Comparison of ENCODE assay signal across 8 mouse cellular contexts in the genomic region with DNA sequence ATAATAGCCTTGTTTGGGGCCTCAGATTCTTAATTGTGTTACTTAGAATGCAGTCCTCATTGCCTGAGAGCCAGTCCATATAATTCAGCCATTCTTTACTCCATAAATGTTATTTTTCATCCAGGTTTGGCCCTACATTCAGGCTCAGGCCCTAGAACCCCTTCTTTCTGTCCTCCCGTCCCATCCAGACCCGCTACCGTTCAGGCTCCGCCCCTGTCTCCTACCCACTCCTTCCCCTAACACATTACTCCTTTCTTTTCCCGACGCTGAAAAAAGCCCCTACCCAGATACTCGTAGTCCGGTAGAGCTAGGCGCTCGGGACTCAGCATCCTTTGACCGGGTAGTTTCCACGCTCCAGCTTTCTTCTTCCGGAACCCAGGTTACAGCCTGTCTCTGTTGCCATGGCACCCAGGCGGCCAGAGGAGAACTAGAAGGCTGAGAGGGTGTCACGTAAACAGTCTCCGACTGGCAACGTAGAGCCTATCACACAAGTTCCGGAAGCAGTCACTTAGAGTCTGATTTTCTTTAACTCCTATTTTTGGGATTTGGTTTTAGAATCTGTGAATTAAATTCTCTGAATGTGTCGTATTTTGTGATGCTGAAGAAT. TPM values are rescaled to one million over a fixed set of nuclear protein-coding genes. Genes with fewer than 3 reads are reported as not detected.
A peak's percentile ranks its signal among the peaks of the same experiment; 100 is the strongest.
DNase-seq lines count a peak whose midpoint lies in the region; ATAC-seq and TF ChIP-seq lines count a peak whose summit lies in the region.

A gene (minus strand): TSS at position 419 of the 607 bp plus-strand sequence.

- peak within 1 kb of the TSS; percentile 43 for H3K4me2 ChIP-seq in embryonic facial prominence, embryonic 11.5 days (ENCODE audit: low read depth, low read length)
- H3K4me2 ChIP-seq in intestine, postnatal 0 days (replicated peaks; ENCODE audit: low read depth): peak within 1 kb of the TSS; percentile 79
- peak within 1 kb of the TSS; percentile 67 for H3K4me2 ChIP-seq in midbrain, embryonic 11.5 days

- H3K27me3 ChIP-seq in embryonic facial prominence, embryonic 11.5 days (ENCODE audit: control insufficient read depth, insufficient read depth, low read length): no peaks in the 10 kb centered on the region
- H3K27me3 ChIP-seq in intestine, postnatal 0 days (replicated peaks; ENCODE audit: control insufficient read depth, insufficient read depth, low read length): no peaks in the 10 kb centered on the region
- H3K27me3 ChIP-seq in midbrain, embryonic 11.5 days (ENCODE audit: control insufficient read depth, insufficient read depth, low read length): no peaks in the 10 kb centered on the region

- H3K9ac ChIP-seq in embryonic facial prominence, embryonic 11.5 days (replicated peaks; ENCODE audit: low read length): peak within 1 kb of the TSS; percentile 63
- no peak within 1 kb of the TSS for H3K9ac ChIP-seq in intestine, postnatal 0 days (ENCODE audit: low read depth, low read length)
- H3K9ac ChIP-seq in midbrain, embryonic 11.5 days (ENCODE audit: low read length): peak within 1 kb of the TSS; percentile 71

- H3K36me3 ChIP-seq in embryonic facial prominence, embryonic 11.5 days (replicated peaks; ENCODE audit: control insufficient read depth, insufficient read depth, low read depth, low read length): no peaks in the 10 kb centered on the region
- H3K36me3 ChIP-seq in intestine, postnatal 0 days (ENCODE audit: control insufficient read depth, insufficient read depth): no peaks in the 10 kb centered on the region
- no peaks in the 10 kb centered on the region for H3K36me3 ChIP-seq in midbrain, embryonic 11.5 days (ENCODE audit: control insufficient read depth, insufficient read depth, low read length)

- H3K4me3 ChIP-seq in embryonic facial prominence, embryonic 11.5 days (ENCODE audit: low read depth, low read length): peak within 1 kb of the TSS; percentile 67
- H3K4me3 ChIP-seq in intestine, postnatal 0 days (ENCODE audit: low read depth, low read length): peak within 1 kb of the TSS; percentile 58
- peak within 1 kb of the TSS; percentile 69 for H3K4me3 ChIP-seq in midbrain, embryonic 11.5 days (ENCODE audit: low read depth, low read length)

- no peaks in the 10 kb centered on the region for H3K9me3 ChIP-seq in embryonic facial prominence, embryonic 11.5 days (replicated peaks; ENCODE audit: control insufficient read depth, low read length)
- no peaks in the 10 kb centered on the region for H3K9me3 ChIP-seq in intestine, postnatal 0 days (ENCODE audit: control insufficient read depth)
- H3K9me3 ChIP-seq in midbrain, embryonic 11.5 days (ENCODE audit: control insufficient read depth, low read length): no peaks in the 10 kb centered on the region

- H3K27ac ChIP-seq in embryonic facial prominence, embryonic 11.5 days (replicated peaks; ENCODE audit: low read depth, low read length): no peak within 1 kb of the TSS
- no peak within 1 kb of the TSS for H3K27ac ChIP-seq in intestine, postnatal 0 days (ENCODE audit: low read depth, low read length)
- H3K27ac ChIP-seq in midbrain, embryonic 11.5 days (ENCODE audit: low read depth, low read length): peak within 1 kb of the TSS; percentile 71

- DNase-seq in adrenal gland, postnatal 25 days: peak; percentile 81
- DNase-seq in embryonic facial prominence, embryonic 11.5 days (ENCODE audit: low spot score): peak; percentile 95
- peak; percentile 92 for DNase-seq in left cerebral cortex, postnatal 4 days
- peak; percentile 98 for DNase-seq in midbrain, embryonic 11.5 days (ENCODE audit: low spot score, missing footprints)
- peak; percentile 88 for DNase-seq in right cerebral cortex, postnatal 4 days
- DNase-seq in yolk sac, embryonic 10.5 days (ENCODE audit: low spot score): peak; percentile 82

- no peaks in the 10 kb centered on the region for H3K4me1 ChIP-seq in embryonic facial prominence, embryonic 11.5 days (ENCODE audit: control insufficient read depth, insufficient read depth, low read length)
- peaks cover 4% of the 10 kb centered on the region; the same call in 1 of the 2 replicates for H3K4me1 ChIP-seq in intestine, postnatal 0 days (replicated peaks; ENCODE audit: control insufficient read depth, insufficient read depth, low read length)
- H3K4me1 ChIP-seq in midbrain, embryonic 11.5 days (ENCODE audit: control insufficient read depth, insufficient read depth, low read length): peaks cover 3% of the 10 kb centered on the region

- peak; percentile 97 for ATAC-seq in embryonic facial prominence, embryonic 11.5 days (replicated peaks; ENCODE audit: insufficient number of reproducible peaks, low FRiP score, low TSS enrichment, low read depth)
- peak; percentile 100 for ATAC-seq in granulocyte monocyte progenitor cell, adult 5-6 weeks (replicated peaks; ENCODE audit: poor library complexity, severe bottlenecking)
- peak; percentile 86 for ATAC-seq in intestine, postnatal 0 days
- peak; percentile 97 for ATAC-seq in midbrain, embryonic 11.5 days (ENCODE audit: low FRiP score)

- 2% methylated on average over 19 of the region's 19 CpGs for WGBS in embryonic facial prominence, embryonic 11.5 days
- 2% methylated on average over 19 of the region's 19 CpGs for WGBS in intestine, postnatal 0 days
- under 1% methylated on average over 19 of the region's 19 CpGs for WGBS in midbrain, embryonic 11.5 days

- no peak for TF ChIP-seq CTCF in intestine, postnatal 0 days (IDR thresholded peaks at IDR 0.05; ENCODE audit: low read depth)

- intact Hi-C loops in left cerebral cortex, postnatal 4 days (cut with DNase I): no loop called here

RNA-seq across cellular contexts. Expression of the gene that starts here (rescaled TPM):
- total RNA-seq in adrenal gland, postnatal 25 days (2021): 13.6 and 20.7 TPM in 2 replicates
- polyA plus RNA-seq in embryonic facial prominence, embryonic 11.5 days (2014; fragmentation: Nextera tagmentation; extraction: Ambion mirVana): 79.8 and 84.7 TPM in 2 replicates
- 8.8 and 9.6 TPM in 2 replicates for total RNA-seq in granulocyte monocyte progenitor cell, adult 5-6 weeks (2014; fragmentation: Nextera tagmentation)
- 5.8 and 6.7 TPM in 2 replicates for total RNA-seq in granulocyte monocyte progenitor cell, adult 5-6 weeks (2017)
- 13.5 and 15.6 TPM in 2 replicates for polyA plus RNA-seq in intestine, postnatal 0 days (2015; fragmentation: Nextera tagmentation; extraction: Ambion mirVana)
- total RNA-seq in left cerebral cortex, postnatal 4 days (2021): 100 to 1,000 TPM; 106 to 109 TPM
- polyA plus RNA-seq in midbrain, embryonic 11.5 days (2014; fragmentation: Nextera tagmentation; extraction: Ambion mirVana): 98.0 and 98.6 TPM in 2 replicates
